Mouse (Mus musculus) C2C12 (cell line): ENCODE data around the gene Tmem127.

Experiments
- CEBPB ChIP-seq: IDR thresholded peaks from one replicate; pipeline ENCODE4 v1.6.1; 2011; ENCODE audit warnings: low read depth, mild to moderate bottlenecking, control low read depth, moderate library complexity
- CTCF ChIP-seq: IDR thresholded peaks from one replicate; pipeline ENCODE4 v1.5.1; 2011; ENCODE audit not compliant: control insufficient read depth, insufficient read depth, insufficient read length
- MAX ChIP-seq: IDR thresholded peaks from one replicate; pipeline ENCODE4 v1.6.1; 2011; ENCODE audit warnings: mild to moderate bottlenecking, control low read depth

GRCm38 (mm10) chr2:127272806-127273205, 25.1 kb downstream of the Tmem127 start:
- no peak for TF ChIP-seq CTCF
- no peak for TF ChIP-seq MAX
- no peak for TF ChIP-seq CEBPB
